Mouse (Mus musculus): Measurements from ENCODE around the gene AU040320.

GRCm38 (mm10) chr4:126782996-126783395, 29.7 kb downstream of the AU040320 start:
- TF ChIP-seq POLR2A (IDR thresholded peaks at IDR 0.05; ENCODE audit: insufficient read depth, low read depth, low read length) (no peak), CTCF (IDR thresholded peaks at IDR 0.05) (no peak), EP300 (IDR thresholded peaks at IDR 0.05; ENCODE audit: insufficient read depth, low read depth, low read length) (no peak)
